ENCODE assay signal across 10 mouse cellular contexts in the genomic region with DNA sequence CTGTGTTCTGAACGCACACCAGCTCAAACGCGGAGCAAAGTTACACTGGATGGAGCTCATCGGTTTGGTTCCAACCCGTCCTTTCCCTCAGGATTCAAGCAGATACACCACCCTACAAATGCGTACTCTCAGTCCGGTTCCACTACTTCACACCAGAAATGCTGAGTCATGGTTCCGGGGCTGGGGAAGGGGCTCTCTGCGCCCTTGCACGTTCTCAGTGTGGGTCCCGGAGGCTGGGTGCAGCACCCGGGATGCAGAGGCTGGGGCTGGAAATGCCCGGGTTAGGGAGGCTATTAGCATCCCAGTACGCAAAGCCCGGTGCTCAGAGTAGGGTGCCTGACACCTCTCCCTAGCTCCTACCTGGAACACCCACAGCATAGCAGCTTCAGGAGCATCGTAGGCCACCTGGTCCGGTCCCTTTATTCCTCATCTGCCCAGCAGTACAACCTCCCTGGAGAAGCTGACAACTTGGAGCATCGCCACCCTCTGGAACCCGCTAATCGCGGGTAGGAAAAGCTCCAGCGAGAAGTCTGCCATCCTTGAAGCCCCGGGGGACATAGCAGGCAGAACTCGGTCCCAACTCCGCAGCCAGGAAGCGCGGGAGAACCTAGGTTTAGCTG. TPM values are rescaled to one million over a fixed set of nuclear protein-coding genes. Genes with fewer than 3 reads are reported as not detected.
A peak's percentile ranks its signal among the peaks of the same experiment; 100 is the strongest.
DNase-seq lines count a peak whose midpoint lies in the region; ATAC-seq and TF ChIP-seq lines count a peak whose summit lies in the region.
"Had no signal": no experiment of that assay in that cellular context is flagged by ENCODE, and none has a peak within 500 bp of the region (broad histone marks: within the 10 kb centered on the region; RNA-seq: fewer than 3 reads in every experiment).

No protein-coding gene starts in this region.

- no peaks in the 10 kb centered on the region; the same call in 1 of the 2 replicates for H3K4me1 ChIP-seq in intestine, embryonic 14.5 days (replicated peaks; ENCODE audit: control insufficient read depth, insufficient read depth, low read length)
- peaks cover 36% of the 10 kb centered on the region for H3K4me1 ChIP-seq in limb, embryonic 12.5 days (replicated peaks)
- H3K4me1 ChIP-seq in midbrain, postnatal 0 days (ENCODE audit: insufficient read depth, low read length) = peaks cover 5% of the 10 kb centered on the region; the same call in 1 of the 2 replicates

- no peak for TF ChIP-seq POLR2A in brain, embryonic 14.5 days (IDR thresholded peaks at IDR 0.05; ENCODE audit: borderline replicate concordance, extremely low read depth, insufficient read depth, insufficient read length, poor library complexity, severe bottlenecking)

- no peak for ATAC-seq in intestine, embryonic 14.5 days (replicated peaks; ENCODE audit: low FRiP score, low TSS enrichment, low read depth)
- no peak for ATAC-seq in limb, embryonic 12.5 days (ENCODE audit: insufficient number of reproducible peaks, insufficient read depth, low FRiP score, low TSS enrichment, low read depth)
- peak; percentile 2; the same call in 1 of the 2 replicates for ATAC-seq in midbrain, postnatal 0 days (ENCODE audit: low FRiP score)

- H3K27me3 ChIP-seq in intestine, embryonic 14.5 days (replicated peaks; ENCODE audit: control insufficient read depth, insufficient read depth, low read length) = peaks cover 7% of the 10 kb centered on the region; the same call in 1 of the 2 replicates
- peaks cover 49% of the 10 kb centered on the region for H3K27me3 ChIP-seq in limb, embryonic 12.5 days
- 0 out of 2 replicates have a peak, but pooled peaks cover 4% of the 10 kb centered on the region for H3K27me3 ChIP-seq in midbrain, postnatal 0 days (ENCODE audit: insufficient read depth, low read length)

- H3K36me3 ChIP-seq in intestine, embryonic 14.5 days (ENCODE audit: control insufficient read depth, insufficient read depth, low read length) = no peaks in the 10 kb centered on the region
- no peaks in the 10 kb centered on the region for H3K36me3 ChIP-seq in limb, embryonic 12.5 days
- H3K36me3 ChIP-seq in midbrain, postnatal 0 days (ENCODE audit: insufficient read depth, low read length) = no peaks in the 10 kb centered on the region

- peak overlapping the region; percentile 60 for H3K9ac ChIP-seq in intestine, embryonic 14.5 days (ENCODE audit: low read length)
- H3K9ac ChIP-seq in limb, embryonic 12.5 days (replicated peaks) = peak overlapping the region; percentile 69; the same call in 1 of the 2 replicates
- peak overlapping the region; percentile 81 for H3K9ac ChIP-seq in midbrain, postnatal 0 days (replicated peaks; ENCODE audit: low read length, poor library complexity, severe bottlenecking)

- no peak for TF ChIP-seq CTCF in brain, embryonic 14.5 days (IDR thresholded peaks at IDR 0.05; ENCODE audit: borderline replicate concordance, extremely low read depth, insufficient read depth, insufficient read length)
- no peak for TF ChIP-seq CTCF in midbrain, postnatal 0 days (IDR thresholded peaks at IDR 0.05)

- DNase-seq in cerebellum, postnatal 14 days = peak; percentile 17 to 28
- DNase-seq in cerebellum, adult 8-10 months = no peak
- DNase-seq in brain, embryonic 14.5 days (ENCODE audit: low read depth) = peak; percentile 64
- peak; percentile 37 for DNase-seq in gastrocnemius, postnatal 10 days
- peak; percentile 74 for DNase-seq in intestine, embryonic 14.5 days (ENCODE audit: low spot score)
- peak; percentile 37 for DNase-seq in midbrain, postnatal 0 days (ENCODE audit: low spot score)
- no peak for DNase-seq in spleen, adult 12 weeks (ENCODE audit: low spot score)

- peak overlapping the region; percentile 65 for H3K4me3 ChIP-seq in intestine, embryonic 14.5 days (ENCODE audit: low read depth, low read length)
- H3K4me3 ChIP-seq in limb, embryonic 12.5 days (replicated peaks) = peak overlapping the region; percentile 80
- H3K4me3 ChIP-seq in midbrain, postnatal 0 days (ENCODE audit: low read depth, low read length) = peak overlapping the region; percentile 82

- no peaks in the 10 kb centered on the region for H3K9me3 ChIP-seq in intestine, embryonic 14.5 days (ENCODE audit: control insufficient read depth, low read length)
- H3K9me3 ChIP-seq in limb, embryonic 12.5 days = no peaks in the 10 kb centered on the region
- no peaks in the 10 kb centered on the region for H3K9me3 ChIP-seq in midbrain, postnatal 0 days (ENCODE audit: low read length)

- WGBS in intestine, embryonic 14.5 days = under 1% methylated on average over 27 of the region's 27 CpGs
- under 1% methylated on average over 27 of the region's 27 CpGs for WGBS in limb, embryonic 12.5 days
- under 1% methylated on average over 27 of the region's 27 CpGs for WGBS in midbrain, postnatal 0 days

- 0 out of 2 replicates have a peak overlapping the region, but pooled peaks have one; percentile 43 for H3K27ac ChIP-seq in intestine, embryonic 14.5 days (ENCODE audit: low read depth)
- no peak overlapping the region for H3K27ac ChIP-seq in limb, embryonic 12.5 days
- 0 out of 2 replicates have a peak overlapping the region, but pooled peaks have one; percentile 63 for H3K27ac ChIP-seq in midbrain, postnatal 0 days (ENCODE audit: low read depth, low read length)

- peak overlapping the region; percentile 83 for H3K4me2 ChIP-seq in intestine, embryonic 14.5 days (ENCODE audit: low read length)
- H3K4me2 ChIP-seq in limb, embryonic 12.5 days = peak overlapping the region; percentile 93
- peak overlapping the region; percentile 88 for H3K4me2 ChIP-seq in midbrain, postnatal 0 days (ENCODE audit: low read depth, low read length, poor library complexity, severe bottlenecking)

RNA-seq across cellular contexts. Expression of gene Tmtc1, which starts 1.4 kb away (rescaled TPM):
- polyA plus RNA-seq in brain, embryonic 14.5 days (2012; rRNA removed) = 5.4 and 11.8 TPM in 2 replicates
- total RNA-seq in gastrocnemius, postnatal 10 days (2021) = 10 to 100 TPM; 57.5 to 58.7 TPM
- polyA plus RNA-seq in intestine, embryonic 14.5 days (2014; fragmentation: Nextera tagmentation; extraction: Ambion mirVana) = 2.3 and 2.8 TPM in 2 replicates
- 1.8 and 1.9 TPM in 2 replicates for polyA plus RNA-seq in limb, embryonic 12.5 days (2016; fragmentation: Nextera tagmentation; extraction: Ambion mirVana)
- 29.4 and 30.9 TPM in 2 replicates for total RNA-seq in midbrain, postnatal 0 days (2014; rRNA removed)
- polyA plus RNA-seq in midbrain, postnatal 0 days (2015; fragmentation: Nextera tagmentation; extraction: Ambion mirVana) = 1.6 and 2.0 TPM in 2 replicates
- polyA plus RNA-seq: C2C12; erythroblast, embryonic 14.5 days had no signal

Comparison
In these comparisons a context has a peak if more than half of its experiments do, and no peak if none do; other contexts are left out.
1. DNase-seq: peak in cerebellum, postnatal 14 days (2 of 2), brain, embryonic 14.5 days (single experiment), gastrocnemius, postnatal 10 days (single experiment), intestine, embryonic 14.5 days (single experiment) and midbrain, postnatal 0 days (single experiment); none in cerebellum, adult 8-10 months (single experiment) and spleen, adult 12 weeks (single experiment).
2. Peak in every context shown above with its lines, with median percentiles within 50 percentile points of each other: H3K4me2 ChIP-seq, H3K4me3 ChIP-seq and H3K9ac ChIP-seq.